21 mouse cellular contexts compared by ENCODE assay signal in the genomic region with DNA sequence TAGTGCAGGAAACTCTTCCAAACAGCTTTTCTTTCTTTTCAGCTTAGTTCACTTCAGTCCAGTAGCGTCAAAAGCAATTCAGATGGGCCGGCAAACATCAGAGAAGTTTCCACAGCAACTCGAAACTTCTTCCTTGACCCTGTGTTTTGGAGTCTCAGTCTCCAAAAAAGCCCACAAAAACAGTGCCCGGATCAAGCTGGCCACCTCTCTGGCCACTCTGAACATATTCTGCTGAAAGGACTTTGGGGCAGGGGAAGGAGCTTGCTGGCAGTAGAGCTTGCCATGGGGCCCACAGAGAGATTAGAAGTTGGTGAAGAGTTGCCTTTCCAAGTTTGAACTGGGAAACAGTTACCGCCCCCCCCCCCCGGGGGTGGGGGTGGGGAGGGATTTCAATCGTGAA. TPM values are rescaled to one million over a fixed set of nuclear protein-coding genes. Genes with fewer than 3 reads are reported as not detected.
A peak's percentile ranks its signal among the peaks of the same experiment; 100 is the strongest.
DNase-seq lines count a peak whose midpoint lies in the region; ATAC-seq and TF ChIP-seq lines count a peak whose summit lies in the region.
"Had no signal": no experiment of that assay in that cellular context is flagged by ENCODE, and none has a peak within 500 bp of the region (broad histone marks: within the 10 kb centered on the region; RNA-seq: fewer than 3 reads in every experiment).

No protein-coding gene starts in this region.

- H3K4me3 ChIP-seq in layer of hippocampus, adult 2 months, result no peak overlapping the region
- no peak overlapping the region for H3K4me3 ChIP-seq in midbrain, embryonic 11.5 days (ENCODE audit: low read depth, low read length)
- H3K4me3 ChIP-seq in midbrain, embryonic 10.5 days, result no peak overlapping the region
- H3K4me3 ChIP-seq in cortical plate, adult 2 months (ENCODE audit: insufficient read depth, low read length), result no peak overlapping the region
- H3K4me3 ChIP-seq: embryonic facial prominence, embryonic 12.5 days; heart, embryonic 13.5 days; kidney, embryonic 15.5 days; limb, embryonic 13.5 days; liver, embryonic 12.5 days; midbrain, embryonic 12.5 days had no signal

- H3K27ac ChIP-seq in layer of hippocampus, adult 2 months, result peak overlapping the region; percentile 79
- H3K27ac ChIP-seq in midbrain, embryonic 11.5 days (ENCODE audit: low read depth, low read length), result no peak overlapping the region
- no peak overlapping the region for H3K27ac ChIP-seq in midbrain, embryonic 10.5 days (replicated peaks)
- 0 out of 2 replicates have a peak overlapping the region, but pooled peaks have one; percentile 35 for H3K27ac ChIP-seq in cortical plate, adult 2 months (ENCODE audit: insufficient read depth, low read length)
- H3K27ac ChIP-seq: embryonic facial prominence, embryonic 12.5 days; heart, embryonic 13.5 days; kidney, embryonic 15.5 days; limb, embryonic 13.5 days; liver, embryonic 12.5 days; midbrain, embryonic 12.5 days had no signal

- H3K9me3 ChIP-seq in midbrain, embryonic 11.5 days (ENCODE audit: control insufficient read depth, low read length), result no peaks in the 10 kb centered on the region
- no peaks in the 10 kb centered on the region for H3K9me3 ChIP-seq in midbrain, embryonic 10.5 days (replicated peaks)
- H3K9me3 ChIP-seq: embryonic facial prominence, embryonic 12.5 days; heart, embryonic 13.5 days; kidney, embryonic 15.5 days; limb, embryonic 13.5 days; liver, embryonic 12.5 days; midbrain, embryonic 12.5 days had no signal

- TF ChIP-seq POLR2A in cortical plate, adult 2 months (IDR thresholded peaks at IDR 0.05; ENCODE audit: extremely low read depth, insufficient read depth, low read length), result no peak

- no peak for TF ChIP-seq CTCF in layer of hippocampus, adult 2 months (conservative IDR thresholded peaks at IDR 0.05)
- TF ChIP-seq CTCF in cortical plate, adult 2 months (IDR thresholded peaks at IDR 0.05; ENCODE audit: extremely low read depth, insufficient read depth, low read length), result no peak

- H3K9ac ChIP-seq in midbrain, embryonic 11.5 days (ENCODE audit: low read length), result no peak overlapping the region
- H3K9ac ChIP-seq: embryonic facial prominence, embryonic 12.5 days; heart, embryonic 13.5 days; kidney, embryonic 15.5 days; limb, embryonic 13.5 days; liver, embryonic 12.5 days; midbrain, embryonic 12.5 days had no signal

- no peaks in the 10 kb centered on the region for H3K36me3 ChIP-seq in midbrain, embryonic 11.5 days (ENCODE audit: control insufficient read depth, insufficient read depth, low read length)
- no peaks in the 10 kb centered on the region for H3K36me3 ChIP-seq in midbrain, embryonic 10.5 days
- H3K36me3 ChIP-seq: embryonic facial prominence, embryonic 12.5 days; heart, embryonic 13.5 days; kidney, embryonic 15.5 days; limb, embryonic 13.5 days; liver, embryonic 12.5 days; midbrain, embryonic 12.5 days had no signal

- peaks cover 11% of the 10 kb centered on the region for H3K4me1 ChIP-seq in midbrain, embryonic 11.5 days (ENCODE audit: control insufficient read depth, insufficient read depth, low read length)
- peaks cover 34% of the 10 kb centered on the region for H3K4me1 ChIP-seq in midbrain, embryonic 10.5 days
- peaks cover 4% of the 10 kb centered on the region for H3K4me1 ChIP-seq in cortical plate, adult 2 months (ENCODE audit: control insufficient read depth, insufficient read depth, low read length)

- peaks cover 24% of the 10 kb centered on the region for H3K27me3 ChIP-seq in midbrain, embryonic 11.5 days (ENCODE audit: control insufficient read depth, insufficient read depth, low read length)
- peaks cover 80% of the 10 kb centered on the region for H3K27me3 ChIP-seq in midbrain, embryonic 10.5 days (ENCODE audit: low read depth, poor library complexity, severe bottlenecking)

- ATAC-seq in midbrain, embryonic 11.5 days (ENCODE audit: low FRiP score), result no peak
- ATAC-seq: CD4-positive, CD25-positive, alpha-beta regulatory T cell, adult 4 months; liver, embryonic 12.5 days had no signal

- no peak overlapping the region for H3K4me2 ChIP-seq in midbrain, embryonic 11.5 days
- H3K4me2 ChIP-seq: embryonic facial prominence, embryonic 12.5 days; heart, embryonic 13.5 days; kidney, embryonic 15.5 days; limb, embryonic 13.5 days; liver, embryonic 12.5 days; midbrain, embryonic 12.5 days had no signal

- DNase-seq in cerebellum, adult 9-11 months, result peak; percentile 43
- no peak for DNase-seq in cerebellum, adult 8-10 months
- DNase-seq in layer of hippocampus, adult 2 months (ENCODE audit: low spot score in 2 of 2), result peak in 1 of 2 experiments; percentile 75
- no peak for DNase-seq in layer of hippocampus, adult 9-10 months (ENCODE audit: low spot score)
- peak; percentile 81 for DNase-seq in midbrain, embryonic 11.5 days (ENCODE audit: low spot score, missing footprints)
- no peak for DNase-seq in midbrain, embryonic 10.5 days (ENCODE audit: low spot score)
- DNase-seq in gastrocnemius, postnatal 10 days, result no peak
- DNase-seq: gastrocnemius, postnatal 14 days; heart, adult 18-20 months; kidney, adult 11 months had no signal

- 45% methylated on average over 7 of the region's 7 CpGs for WGBS in midbrain, embryonic 11.5 days
- 40% methylated on average over 7 of the region's 7 CpGs for whole genome bisulfite sequencing in midbrain, embryonic 10.5 days

RNA-seq across cellular contexts. Expression of a gene that starts 3.9 kb away (rescaled TPM):
- 100 to 1,000 TPM; 275 to 282 TPM for total RNA-seq in layer of hippocampus, adult 2 months (2021)
- polyA plus RNA-seq in midbrain, embryonic 11.5 days (2014; fragmentation: Nextera tagmentation; extraction: Ambion mirVana), result 0.20 and 0.33 TPM in 2 replicates
- polyA plus RNA-seq in midbrain, embryonic 10.5 days (2016; fragmentation: Nextera tagmentation; extraction: Ambion mirVana), result 0.14 and 0.34 TPM in 2 replicates
- 498 and 520 TPM in 2 replicates for polyA plus RNA-seq in cortical plate, adult 2 months (2012; rRNA removed)
- total RNA-seq in gastrocnemius, postnatal 10 days (2021), result 1 to 10 TPM; 1.7 to 4.4 TPM
- polyA plus RNA-seq: CD4-positive, CD25-positive, alpha-beta regulatory T cell, adult 4 months; liver, embryonic 12.5 days had no signal

RNA-seq across cellular contexts. Expression of a gene that starts 54.7 kb away (rescaled TPM):
- not detected for total RNA-seq in layer of hippocampus, adult 2 months (2021)
- not detected in 2 replicates for polyA plus RNA-seq in midbrain, embryonic 11.5 days (2014; fragmentation: Nextera tagmentation; extraction: Ambion mirVana)
- polyA plus RNA-seq in midbrain, embryonic 10.5 days (2016; fragmentation: Nextera tagmentation; extraction: Ambion mirVana), result 0.05 TPM in 1 of 2 replicates, not detected in the other
- 0.06 TPM in 2 replicates for polyA plus RNA-seq in cortical plate, adult 2 months (2012; rRNA removed)
- under 1 TPM in 1 of 2 experiments, not detected in 1; 0.70 TPM for total RNA-seq in gastrocnemius, postnatal 10 days (2021)
- total RNA-seq: ES-E14 had no signal
- polyA plus RNA-seq: brain, embryonic 14.5 days; CD4-positive, CD25-positive, alpha-beta regulatory T cell, adult 4 months; embryonic facial prominence, embryonic 12.5 days; forebrain, embryonic 11.5 days; limb, embryonic 13.5 days; midbrain, embryonic 12.5 days had no signal

Comparison
In these comparisons a context has a peak if more than half of its experiments do, and no peak if none do; other contexts are left out.
1. DNase-seq: peak in cerebellum, adult 9-11 months (single experiment) and midbrain, embryonic 11.5 days (single experiment); none in cerebellum, adult 8-10 months (single experiment), layer of hippocampus, adult 9-10 months (single experiment), midbrain, embryonic 10.5 days (single experiment) and gastrocnemius, postnatal 10 days (single experiment).
2. H3K27ac ChIP-seq: peak in layer of hippocampus, adult 2 months (single experiment) and cortical plate, adult 2 months (single experiment); none in midbrain, embryonic 11.5 days (single experiment) and midbrain, embryonic 10.5 days (single experiment).
3. RNA of a gene that starts 3.9 kb away (polyA plus RNA-seq): 498 to 520 TPM in cortical plate, adult 2 months; 0.20 to 0.33 TPM in midbrain, embryonic 11.5 days and 0.14 to 0.34 TPM in midbrain, embryonic 10.5 days; every median in the first group is over 100 times any median in the second.